Mouse (Mus musculus): ENCODE measurements around the gene Naa25.

Naa25 gene

DNA sequence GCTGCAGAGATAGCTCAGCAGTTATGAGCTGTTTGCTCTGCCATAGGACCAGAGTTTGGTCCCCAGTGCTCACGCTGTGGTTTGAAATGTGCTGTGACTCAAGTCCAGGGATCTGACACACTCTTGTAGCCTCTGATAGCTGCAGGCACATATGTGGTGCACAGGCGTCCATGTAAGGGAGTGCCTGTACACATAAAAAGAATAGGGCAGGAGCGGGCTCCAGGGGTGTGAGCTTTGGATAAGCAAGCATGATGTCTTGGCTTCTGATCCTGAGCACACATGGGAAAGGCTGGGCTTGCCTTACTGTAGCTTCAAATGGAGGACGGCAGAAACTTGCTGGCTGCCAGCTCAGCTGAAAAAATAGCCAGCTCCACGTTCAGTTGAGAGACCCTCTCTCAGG lies 2.1 kb upstream of the Naa25 start:
- DNase-seq = no peak

DNA sequence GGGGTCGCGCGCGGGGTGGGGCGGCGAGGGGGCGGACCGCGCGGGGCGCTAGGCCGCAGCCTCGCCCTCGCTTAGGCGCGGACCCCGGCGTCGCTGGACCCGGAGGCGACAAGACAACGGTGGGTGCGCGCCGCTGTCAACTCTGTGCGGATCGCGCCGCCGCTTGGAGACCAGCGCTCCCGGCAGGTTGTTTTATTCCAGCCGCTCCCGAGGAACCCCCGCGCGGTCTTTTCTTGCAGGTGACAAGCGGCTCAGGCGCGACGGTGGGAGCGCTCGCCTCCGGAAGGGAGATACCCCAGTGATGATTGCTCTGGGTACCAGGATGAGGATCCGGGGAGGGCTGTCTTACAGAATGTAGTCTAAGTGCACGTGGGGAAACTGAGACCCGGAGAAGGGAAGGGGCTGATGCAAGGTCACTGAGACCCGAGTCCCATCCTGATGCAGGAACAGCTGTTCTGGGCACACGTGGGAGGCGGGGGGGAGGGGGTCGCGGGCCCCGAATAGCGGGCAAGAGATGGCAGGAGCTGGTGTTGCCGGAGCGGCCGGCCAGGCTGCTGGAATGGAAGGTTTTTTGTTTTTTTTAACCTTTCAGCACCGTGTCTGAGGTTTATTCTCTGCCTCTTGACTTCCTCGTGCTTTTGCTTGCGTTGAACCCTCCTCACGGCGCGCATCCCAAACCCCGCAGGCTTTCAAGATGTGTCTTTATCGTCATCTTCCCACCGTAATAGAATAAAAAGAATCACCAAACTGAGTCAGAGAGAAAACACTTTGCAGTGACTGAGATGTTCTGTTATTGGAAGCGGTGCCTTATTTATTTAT lies 619 bp downstream of the Naa25 start:
- no peak for DNase-seq

DNA sequence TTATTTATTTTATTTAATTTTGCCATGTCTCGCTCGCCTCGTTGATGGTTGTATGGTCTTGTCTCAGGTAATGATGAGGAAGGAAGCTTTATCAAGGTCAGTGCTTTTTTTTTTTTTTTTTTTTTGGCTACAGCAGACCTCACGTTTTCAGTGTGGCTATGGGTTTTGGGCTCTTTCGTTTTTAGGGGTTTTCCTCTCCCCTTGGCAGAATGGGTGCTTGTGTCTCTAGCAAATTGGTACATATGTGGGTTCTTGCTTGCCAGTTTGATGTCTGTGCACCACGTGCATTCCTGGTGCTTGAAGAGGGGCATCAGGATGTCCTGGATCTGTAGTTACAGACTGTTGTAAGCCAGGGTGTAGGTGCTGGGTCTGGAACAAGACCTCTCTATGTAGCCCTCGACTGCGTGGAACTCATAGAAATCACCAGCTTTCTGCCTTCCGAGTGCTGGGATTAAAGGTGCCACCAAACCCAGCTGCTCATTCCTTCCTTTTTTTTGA lies 1.3 kb downstream of the Naa25 start:
- no peak for DNase-seq

DNA sequence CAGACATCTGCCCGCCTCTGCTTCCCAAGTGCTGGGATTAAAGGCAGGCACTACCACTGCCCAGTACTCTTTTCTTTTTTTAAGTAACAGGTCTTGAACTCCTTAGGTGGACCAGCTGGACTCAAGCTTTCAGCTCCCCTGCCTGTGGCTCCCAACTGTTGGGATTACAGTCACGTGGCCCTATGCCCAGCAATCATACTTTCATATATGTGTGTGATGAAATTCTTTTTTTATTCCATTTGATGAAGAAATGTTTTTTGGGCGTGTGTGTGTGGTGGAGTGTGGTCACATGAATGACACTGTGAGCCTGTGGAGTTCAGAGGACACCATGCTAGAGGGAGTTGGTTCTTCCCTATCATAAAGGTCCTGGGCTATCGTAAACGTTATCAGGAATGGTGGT lies 1.8 kb downstream of the Naa25 start:
- DNase-seq = no peak

DNA sequence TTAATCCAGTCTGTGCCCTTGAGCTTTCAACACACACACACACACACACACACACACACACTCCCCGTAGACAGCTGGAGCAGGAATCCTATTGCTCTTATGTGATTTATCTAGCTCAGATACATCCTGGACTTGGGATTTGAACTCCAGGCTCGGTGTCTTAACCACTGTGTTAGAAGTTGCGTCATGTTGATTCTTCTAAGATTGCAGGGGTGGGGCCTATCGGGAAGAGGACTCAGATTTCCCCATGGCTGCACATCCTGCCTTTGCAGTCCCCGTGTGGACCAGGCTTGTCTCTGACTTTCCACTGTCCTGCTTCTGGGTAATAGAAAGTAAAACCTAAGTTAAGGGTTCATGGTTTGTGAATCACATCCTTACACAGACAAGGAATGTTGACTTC lies 2.3 kb downstream of the Naa25 start:
- DNase-seq = peak; percentile 15

DNA sequence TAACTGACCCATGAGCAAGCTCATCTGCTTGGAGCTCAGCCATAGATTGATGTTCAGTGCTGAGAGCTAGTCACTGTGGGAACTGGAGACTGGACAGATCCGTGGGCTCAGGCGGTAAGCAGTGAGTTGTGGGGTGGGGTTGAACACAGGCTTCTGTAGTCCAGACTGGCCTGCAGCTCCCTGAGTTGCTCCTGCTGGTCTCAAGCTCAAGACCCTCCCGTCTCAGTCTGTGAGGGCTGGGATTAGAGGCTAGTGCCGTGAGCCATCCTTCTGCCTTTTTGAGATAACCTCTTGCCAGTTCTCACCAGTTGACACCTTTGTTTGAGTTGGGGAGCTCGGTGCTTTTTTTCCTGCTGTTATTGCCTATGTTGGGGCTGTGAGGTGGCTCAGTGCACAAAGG lies 3.1 kb downstream of the Naa25 start:
- DNase-seq = no peak

DNA sequence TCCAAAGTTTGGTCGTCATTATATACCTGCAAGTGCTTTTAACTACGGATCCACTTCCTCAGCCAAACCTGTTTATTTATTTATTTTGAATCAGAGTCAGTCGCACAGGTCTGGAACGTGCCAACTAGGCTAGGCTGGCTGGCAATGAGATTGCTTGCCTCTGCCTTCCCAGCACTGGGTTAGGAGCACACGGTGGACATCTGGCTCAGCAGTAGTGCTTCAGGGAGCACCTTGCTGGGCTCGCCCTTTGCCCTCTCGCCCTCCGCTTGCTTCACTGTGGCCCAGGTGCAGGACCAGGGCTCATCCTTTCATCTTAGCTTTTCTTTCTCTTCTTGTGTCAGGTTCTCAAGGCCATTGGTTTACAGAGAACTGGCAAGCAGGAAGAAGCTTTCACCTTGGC lies 10.1 kb downstream of the Naa25 start:
- no peak for DNase-seq

DNA sequence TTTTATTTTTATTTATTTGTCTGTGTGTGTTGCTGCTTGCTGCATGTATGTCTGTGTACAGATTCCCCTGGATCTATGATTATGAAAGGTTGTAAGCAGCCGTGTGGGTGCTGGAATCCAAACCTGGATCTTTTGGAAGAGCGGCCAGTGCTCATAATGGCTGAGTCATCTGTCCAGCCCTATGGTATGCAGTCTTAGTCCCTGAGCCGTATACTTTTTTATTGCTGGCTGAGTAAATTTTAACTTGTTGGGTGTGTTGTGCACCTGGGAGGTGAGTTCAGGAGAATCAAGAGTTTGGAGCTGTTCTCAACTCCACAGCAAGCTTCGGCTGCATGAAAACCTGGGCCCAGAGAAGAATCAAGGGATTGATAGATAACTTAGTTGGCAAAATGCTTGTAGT lies 13.2 kb downstream of the Naa25 start:
- no peak for DNase-seq

DNA sequence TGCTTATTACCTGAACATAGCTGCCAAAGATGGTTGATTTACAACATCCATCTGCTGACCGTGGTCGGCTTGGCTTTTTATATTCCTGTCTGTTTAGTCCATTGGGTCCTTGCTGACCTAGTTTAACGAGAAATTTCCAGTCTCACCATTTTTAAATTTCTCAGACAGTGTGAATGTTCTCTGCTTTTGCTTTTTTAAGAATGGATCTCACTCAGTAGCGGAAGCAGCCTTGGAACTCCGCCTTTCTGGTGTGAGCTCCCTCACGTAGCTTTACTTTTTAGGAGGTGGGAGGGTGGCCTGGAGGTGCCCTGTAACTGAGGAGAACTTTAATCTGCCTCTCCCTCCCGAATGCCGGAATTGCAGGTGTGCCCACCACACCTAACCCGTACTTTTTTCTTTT lies 23.0 kb downstream of the Naa25 start:
- DNase-seq = no peak

DNA sequence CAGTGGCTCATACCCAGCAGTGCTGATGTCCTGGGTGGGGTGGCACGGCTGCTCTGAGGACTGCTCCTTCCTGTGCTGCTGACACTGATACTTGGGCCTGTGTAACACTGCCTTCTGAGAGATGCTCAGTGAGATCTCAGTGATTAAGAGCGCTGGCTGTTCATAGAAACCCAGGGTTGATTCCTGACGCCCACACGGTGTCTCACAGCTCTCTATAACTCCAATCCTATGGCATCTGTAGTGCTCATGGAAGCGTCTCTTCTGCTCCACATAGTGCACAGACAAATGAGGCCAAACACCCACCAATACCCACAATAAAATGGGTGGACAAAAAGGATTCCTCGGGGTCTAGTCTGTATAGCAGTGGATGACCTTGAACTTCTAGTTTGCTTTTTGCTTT lies 25.1 kb downstream of the Naa25 start:
- DNase-seq = no peak

DNA sequence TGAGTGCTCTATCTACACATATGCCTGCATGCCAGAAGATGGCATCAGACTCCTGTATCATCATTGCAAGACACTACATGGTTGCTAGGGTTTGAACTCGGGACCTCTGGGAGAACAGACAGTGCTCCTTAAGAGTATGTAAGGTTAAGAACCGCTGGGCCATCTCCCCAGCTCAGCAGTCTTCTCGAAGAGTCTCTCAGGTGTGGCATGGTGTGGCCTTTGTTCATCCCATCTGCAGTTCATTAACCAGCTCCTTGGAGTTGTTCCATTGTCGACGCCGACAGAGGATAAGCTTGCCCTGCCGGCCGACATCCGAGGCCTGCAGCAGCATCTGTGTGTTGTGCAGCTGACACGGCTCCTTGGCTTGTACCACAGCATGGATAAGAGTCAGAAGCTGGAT lies 25.6 kb downstream of the Naa25 start:
- DNase-seq = no peak

DNA sequence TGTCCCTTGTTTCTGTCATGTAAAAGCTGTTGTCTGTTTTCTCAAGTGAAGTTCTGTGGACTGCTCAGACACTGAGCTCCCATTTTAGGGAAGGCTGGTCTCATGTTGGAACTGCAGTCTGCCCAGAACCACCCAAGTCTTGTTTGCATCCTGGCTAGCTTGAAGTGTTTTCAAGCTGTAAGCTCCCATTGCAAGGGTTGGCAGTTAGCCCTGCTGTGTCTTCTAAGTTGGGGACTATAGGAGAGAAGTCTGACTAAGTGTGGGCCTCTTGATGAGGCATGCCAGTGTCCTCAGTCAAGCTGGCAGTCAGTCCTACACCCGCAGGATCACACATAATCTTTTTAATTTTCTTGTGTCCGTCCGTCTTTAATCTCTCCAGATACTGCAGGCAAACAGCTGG lies 31.2 kb downstream of the Naa25 start:
- no peak for DNase-seq

DNA sequence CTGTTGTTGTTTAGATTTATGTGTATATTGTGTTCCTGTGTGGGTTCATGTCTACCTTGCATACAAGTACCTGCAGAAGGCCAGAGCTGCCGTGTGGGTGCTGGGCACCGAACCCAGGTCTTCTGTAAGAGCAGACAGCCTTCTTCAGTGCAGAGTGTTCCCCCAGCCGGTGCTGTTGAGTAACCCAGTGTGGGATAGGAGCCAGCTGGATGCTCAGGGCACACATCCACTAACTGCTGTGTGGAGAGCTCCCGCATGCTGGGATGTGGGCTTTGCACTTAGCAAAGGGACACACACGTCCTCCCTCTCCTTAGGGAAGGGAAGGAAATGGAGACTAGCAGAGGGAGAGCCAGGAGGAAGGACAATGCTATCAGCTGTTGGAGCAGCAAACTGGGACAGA lies 40.4 kb downstream of the Naa25 start:
- peak; percentile 10 for DNase-seq

DNA sequence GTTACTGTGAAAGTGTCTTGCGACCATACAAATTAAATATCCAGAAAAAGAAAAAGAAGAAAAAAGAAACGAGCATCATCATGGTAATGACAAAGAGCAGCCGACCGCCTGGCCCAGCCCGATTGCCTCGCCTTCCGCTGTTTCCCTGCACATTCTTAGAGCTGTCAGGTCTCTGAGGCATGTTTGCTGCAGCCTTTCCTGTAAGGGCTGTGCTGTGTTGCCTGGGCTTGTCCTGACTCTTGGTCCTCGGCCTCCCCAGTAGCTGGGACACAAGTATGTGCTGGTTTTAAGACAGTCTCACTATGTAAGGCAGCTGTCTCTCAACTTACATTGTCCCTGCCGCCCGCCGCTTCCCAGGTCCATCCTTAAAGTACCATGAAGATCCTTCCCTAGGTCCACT lies 41.0 kb downstream of the Naa25 start:
- no peak for DNase-seq

DNA sequence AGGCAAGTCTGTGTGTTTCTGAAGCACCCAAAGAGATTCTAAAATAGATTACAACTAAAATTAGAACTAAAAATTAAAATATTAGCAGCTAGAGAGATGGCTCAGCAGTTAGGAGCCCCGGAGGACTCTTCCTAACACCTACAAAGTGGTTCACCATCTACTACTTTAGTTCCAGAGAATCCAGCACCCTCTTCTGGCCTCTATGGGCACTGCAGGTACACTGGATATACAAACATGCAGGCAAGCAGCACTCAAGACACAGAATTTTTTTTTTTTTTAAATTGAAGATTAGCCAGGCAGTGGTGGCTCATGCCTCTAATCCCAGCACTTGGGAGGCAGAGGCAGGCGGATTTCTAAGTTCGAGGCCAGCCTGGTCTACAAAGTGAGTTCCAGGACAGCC lies 45.8 kb downstream of the Naa25 start:
- DNase-seq = peak; percentile 69

DNA sequence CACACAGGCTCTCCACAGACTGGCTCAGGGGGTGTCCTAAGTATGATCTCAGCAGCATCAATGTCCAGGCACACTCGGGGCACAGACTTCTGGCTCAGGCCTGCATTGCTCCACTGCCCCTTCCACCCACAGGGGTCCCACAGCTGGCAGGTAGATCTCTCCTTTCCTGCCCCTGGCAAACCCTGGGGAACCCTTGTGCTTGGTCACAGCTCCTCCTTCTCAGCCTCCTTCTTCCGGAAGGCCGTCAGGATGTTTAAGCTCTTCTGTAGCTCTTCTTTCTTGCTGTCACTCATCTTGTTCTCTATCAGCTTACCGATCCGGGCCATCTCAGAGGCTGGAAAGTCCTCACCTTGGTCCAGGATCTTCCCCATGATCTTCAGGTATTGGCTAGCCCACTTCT lies 47.1 kb downstream of the Naa25 start:
- DNase-seq = no peak

DNA sequence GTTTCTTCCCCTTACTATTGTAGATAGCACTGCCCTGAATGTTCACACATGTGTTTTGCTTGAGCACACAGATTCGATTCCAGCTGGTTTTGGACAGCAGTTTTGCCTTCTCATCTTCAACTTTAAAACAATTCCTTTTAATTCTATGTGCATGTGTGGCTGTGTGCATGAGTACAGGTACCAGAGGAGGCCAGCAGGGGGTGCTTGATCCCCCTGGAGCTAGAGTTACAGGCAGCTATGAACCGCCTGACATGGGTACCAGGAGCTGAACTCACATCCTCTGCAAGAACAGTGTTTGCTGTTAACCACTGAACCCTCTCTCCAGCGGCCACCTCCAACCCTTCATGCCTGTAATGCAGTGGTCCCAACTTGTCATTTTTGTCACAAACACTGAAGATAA lies 50.7 kb downstream of the Naa25 start:
- DNase-seq = peak; percentile 31

DNA sequence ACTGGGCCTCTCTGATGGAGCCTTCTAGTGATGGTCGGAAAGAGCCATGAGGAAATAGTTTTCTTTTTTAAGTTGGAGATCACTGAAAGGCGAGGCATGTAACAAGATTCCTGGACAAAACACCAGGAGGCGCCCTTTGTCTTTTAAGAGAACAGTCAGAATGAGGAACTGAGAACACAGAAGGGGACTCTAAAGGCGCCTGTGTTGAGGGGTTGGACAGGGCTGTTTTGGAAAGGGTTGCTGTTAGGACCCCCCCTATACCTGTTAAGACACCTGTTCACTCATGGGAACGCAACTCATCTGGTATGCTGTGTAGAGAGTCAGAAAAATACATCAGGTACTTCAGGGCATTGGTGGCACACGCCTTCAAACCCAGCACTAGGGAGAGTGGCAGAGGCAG lies 52.2 kb downstream of the Naa25 start:
- peak; percentile 89 for DNase-seq

DNA sequence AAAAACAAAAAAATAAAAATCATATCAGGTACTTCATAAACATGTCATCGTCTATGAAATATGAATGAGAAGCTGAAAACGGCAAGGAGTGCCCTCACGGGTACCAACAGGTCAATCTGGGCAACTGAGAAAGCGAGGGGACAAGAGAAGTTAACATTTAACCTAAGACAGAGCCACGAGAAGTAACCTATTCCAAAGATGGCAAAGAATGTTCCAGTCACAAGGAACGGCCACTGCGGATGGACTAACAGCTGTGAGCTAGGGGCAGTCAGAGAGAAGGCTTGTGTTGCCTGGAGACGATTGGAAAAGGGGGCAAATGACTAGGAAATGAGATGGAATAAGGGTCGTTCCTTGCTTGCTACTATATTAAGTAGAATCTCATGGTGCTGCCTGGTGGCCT lies 52.7 kb downstream of the Naa25 start:
- no peak for DNase-seq

DNA sequence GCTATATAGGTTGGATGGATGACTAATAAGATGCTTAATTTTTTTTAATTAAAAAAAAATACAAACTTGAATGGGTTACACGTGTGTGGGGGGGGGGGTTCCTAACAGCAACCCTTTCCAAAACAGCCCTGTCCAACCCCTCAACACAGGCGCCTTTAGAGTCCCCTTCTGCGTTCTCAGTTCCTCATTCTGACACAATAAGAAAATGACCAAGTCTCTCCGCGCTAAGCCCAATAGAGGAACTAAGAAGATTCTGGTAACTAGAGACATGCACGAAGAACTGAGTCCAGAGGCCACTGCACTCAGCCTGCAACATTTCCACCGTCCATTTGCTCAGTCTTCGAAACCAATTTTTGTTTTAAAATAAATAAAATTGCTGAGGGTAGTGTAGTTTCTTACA lies 53.5 kb downstream of the Naa25 start:
- peak; percentile 59 for DNase-seq

DNA sequence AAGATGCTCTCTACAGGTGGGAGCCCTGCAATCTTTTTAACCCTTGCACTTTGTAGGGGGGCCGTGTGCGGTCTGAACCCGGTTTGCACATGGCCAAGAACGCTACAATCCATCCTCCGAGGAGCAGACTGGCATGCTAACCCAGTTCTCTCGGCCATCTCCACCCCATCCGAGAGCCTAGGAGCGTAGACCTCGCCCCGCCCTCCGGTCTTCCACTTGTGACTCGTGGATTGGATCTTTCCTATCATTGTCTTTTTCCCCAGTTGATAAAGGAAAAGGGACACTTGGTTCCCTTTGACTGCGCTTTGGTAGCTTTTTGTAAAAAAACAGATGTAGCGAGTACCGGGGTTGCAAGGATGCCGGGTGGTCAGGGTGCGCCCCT lies 53.9 kb downstream of the Naa25 start, which contains the start of gene Tmem116:
Gene Tmem116, plus strand, starts transcription at position 250 of the 382 bp plus-strand sequence.
- DNase-seq = peak; percentile 51

DNA sequence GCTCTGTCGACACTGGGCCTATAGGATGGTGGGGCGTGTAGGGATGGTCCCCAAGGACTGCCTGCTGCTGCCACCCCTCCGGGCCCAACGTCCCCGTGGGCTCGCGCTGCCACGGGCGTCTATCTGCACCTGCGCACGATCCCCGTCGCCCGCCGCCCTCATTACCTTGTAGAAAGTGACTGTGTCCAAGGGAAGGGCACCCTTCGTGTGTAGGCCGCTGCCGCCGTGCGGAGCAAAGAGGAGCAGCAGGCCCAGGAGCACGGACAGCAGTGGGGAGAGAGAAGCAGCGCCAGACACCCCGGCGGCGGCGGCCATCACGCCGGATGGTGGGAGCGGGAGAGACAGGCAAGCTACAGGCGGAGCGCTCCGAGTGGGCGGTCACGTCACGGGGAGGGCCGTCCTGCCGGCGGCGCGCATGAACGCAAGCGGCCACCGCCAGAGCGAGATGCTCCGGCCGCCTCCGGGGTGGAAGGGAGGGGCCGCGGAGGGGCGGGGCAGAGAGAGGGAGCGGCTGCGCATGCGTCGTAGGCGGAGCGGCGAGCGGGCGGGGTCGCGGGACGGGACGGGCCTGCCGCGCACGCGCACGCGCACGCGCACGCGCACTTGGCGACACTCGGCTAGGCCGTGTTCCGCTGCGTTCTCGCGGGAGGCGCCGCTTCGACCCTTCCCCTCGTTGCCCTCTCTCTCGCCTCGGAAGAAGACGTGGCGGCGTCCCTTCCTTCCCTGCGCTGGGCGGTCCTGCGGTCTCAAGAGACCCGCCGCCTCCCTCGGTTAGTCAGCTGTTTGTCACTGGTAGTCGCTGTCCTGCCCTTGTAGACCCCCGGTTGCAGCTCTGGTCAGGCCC lies 54.5 kb downstream of the Naa25 start, which contains the start of gene Erp29:
Gene Erp29, minus strand, starts transcription at position 481 of the 844 bp plus-strand sequence.
- DNase-seq = peak; percentile 96

DNA sequence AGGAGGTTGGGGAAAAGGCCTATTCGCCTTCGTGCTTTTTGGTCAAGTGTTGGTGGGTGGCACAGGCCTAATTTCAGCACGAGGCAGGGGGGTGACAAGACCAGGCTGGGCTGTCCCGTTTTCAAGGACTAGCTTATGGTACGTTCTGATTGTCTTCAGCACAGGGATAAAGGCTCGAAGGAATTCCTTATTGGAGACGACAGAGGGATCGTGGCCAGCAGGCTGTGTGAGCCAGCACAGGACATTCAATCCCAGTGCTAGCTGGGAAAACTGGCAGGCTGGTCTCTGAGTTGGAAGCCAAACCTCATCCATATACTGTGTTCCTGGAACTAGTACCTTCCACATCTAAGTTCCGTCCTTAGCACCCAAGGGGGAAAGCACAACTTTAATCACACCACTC lies 55.2 kb downstream of the Naa25 start:
- DNase-seq = peak; percentile 38
